Mouse (Mus musculus) brain, embryonic 14.5 days (tissue): ENCODE data around the gene Zfp866.

Source experiments
- CTCF ChIP-seq: fragments of 200-500 bp; IDR thresholded peaks from 2 replicates; pipeline ENCODE4 v1.5.1; 2012; ENCODE audit warnings: inconsistent platforms, mild to moderate bottlenecking, moderate library complexity, borderline replicate concordance; ENCODE audit not compliant: insufficient read depth, insufficient read length; ENCODE audit errors: extremely low read depth
- POLR2A ChIP-seq: fragments of 200-500 bp; IDR thresholded peaks from 2 replicates; pipeline ENCODE4 v1.6.1; 2012; ENCODE audit warnings: mild to moderate bottlenecking, inconsistent platforms, borderline replicate concordance; ENCODE audit not compliant: poor library complexity, insufficient read depth, insufficient read length, severe bottlenecking; ENCODE audit errors: extremely low read depth

DNA sequence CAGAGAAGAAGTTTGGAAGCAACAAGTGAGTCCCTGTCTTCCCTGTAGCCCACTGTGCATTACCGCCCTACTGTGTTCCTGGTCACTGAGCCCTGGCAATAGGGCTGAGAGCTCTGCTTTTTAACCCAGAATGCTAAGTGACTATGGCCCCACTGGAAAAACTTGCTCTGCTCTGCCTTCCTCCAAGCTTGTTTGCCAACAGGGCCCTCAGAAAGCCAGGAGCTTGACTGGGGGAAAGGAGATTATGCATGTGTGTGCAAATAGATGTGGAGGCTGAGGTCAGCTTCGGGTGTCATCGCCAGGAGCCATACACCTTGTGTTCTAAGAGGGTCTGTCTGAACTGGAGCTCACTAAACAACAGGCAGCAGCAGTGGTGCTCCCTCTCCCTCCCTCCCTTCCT is 3.1 kb upstream of the Zfp866 start:
- TF ChIP-seq CTCF (no peak), POLR2A (no peak)
